Mouse (Mus musculus) hindbrain, postnatal 0 days (tissue): ENCODE results near the gene D1Ertd622e. TPM values are rescaled to one million over a fixed set of nuclear protein-coding genes. Genes with fewer than 3 reads are reported as not detected.

Experiments
- ATAC-seq: fragments of 200-750 bp; cut with Nextera tagmentation; 2 replicates; pipeline ENCODE4 v1.8.0; 2017; ENCODE audit warnings: mild to moderate bottlenecking, moderate TSS enrichment, moderate library complexity
- DNase-seq: peaks from one replicate; pipeline ENCODE4 v3.0.0-alpha.2; 2015; ENCODE audit warnings: low spot score
- H3K27ac ChIP-seq: fragments of 300-500 bp; sonication (generic); 2 replicates; pipeline ENCODE4 v1.5.1; 2014; ENCODE audit warnings: mild to moderate bottlenecking
- H3K27me3 ChIP-seq: fragments of 300-500 bp; sonication (generic); 2 replicates; pipeline ENCODE4 v1.6.1; 2014; ENCODE audit warnings: low read length, mixed read lengths; ENCODE audit not compliant: insufficient read depth
- H3K36me3 ChIP-seq: fragments of 300-500 bp; sonication (generic); 2 replicates; pipeline ENCODE4 v1.6.1; 2014; ENCODE audit warnings: low read length, mixed read lengths; ENCODE audit not compliant: insufficient read depth
- H3K4me1 ChIP-seq: fragments of 300-500 bp; sonication (generic); 2 replicates; pipeline ENCODE4 v1.6.1; 2014; ENCODE audit warnings: antibody characterized with exemption, low read length, mixed read lengths; ENCODE audit not compliant: insufficient read depth
- H3K4me2 ChIP-seq: fragments of 300-500 bp; sonication (generic); 2 replicates; pipeline ENCODE4 v1.6.1; 2014; ENCODE audit warnings: low read depth, mild to moderate bottlenecking, low read length, moderate library complexity, mixed read lengths
- H3K4me3 ChIP-seq: fragments of 300-500 bp; sonication (generic); 2 replicates; pipeline ENCODE4 v1.5.1; 2014; ENCODE audit warnings: low read length
- H3K9ac ChIP-seq: fragments of 300-500 bp; sonication (generic); replicated peaks from 2 replicates; pipeline ENCODE4 v1.6.1; 2014; ENCODE audit warnings: mild to moderate bottlenecking, low read length, moderate library complexity, mixed read lengths
- H3K9me3 ChIP-seq: fragments of 300-500 bp; sonication (generic); 2 replicates; pipeline ENCODE4 v1.6.1; 2016; ENCODE audit warnings: low read length, mixed read lengths
- CTCF ChIP-seq: IDR thresholded peaks from 2 replicates; pipeline ENCODE4 v1.5.1; 2016; ENCODE audit warnings: antibody characterized with exemption, control low read depth, low read depth
- WGBS: fragments of 180-500 bp; shearing (Covaris S2); extraction: QIAGEN DNeasy Blood & Tissue Kit; methylation state at CpG from one replicate; pipeline ENCODE4 v1.1.7; 2014; 5-methylcytosine and 5-hydroxymethylcytosine counted together
- polyA plus RNA-seq: library from polyadenylated mRNA; unstranded; fragments of >200 nt; fragmentation: Nextera tagmentation; extraction: Ambion mirVana; gene quantifications from 2 replicates; pipeline ENCODE4 v1.2.1, GENCODE M21; 2015
- total RNA-seq: library from RNA; depleted of rRNA; stranded (reverse); fragments of >200 nt; gene quantifications from 2 replicates; pipeline ENCODE4 v1.2.3, GENCODE M21; 2014

Gene D1Ertd622e
- total and polyA plus RNA-seq, 2 experiments from 2014 or later = 57.0 to 58.3 TPM

DNA sequence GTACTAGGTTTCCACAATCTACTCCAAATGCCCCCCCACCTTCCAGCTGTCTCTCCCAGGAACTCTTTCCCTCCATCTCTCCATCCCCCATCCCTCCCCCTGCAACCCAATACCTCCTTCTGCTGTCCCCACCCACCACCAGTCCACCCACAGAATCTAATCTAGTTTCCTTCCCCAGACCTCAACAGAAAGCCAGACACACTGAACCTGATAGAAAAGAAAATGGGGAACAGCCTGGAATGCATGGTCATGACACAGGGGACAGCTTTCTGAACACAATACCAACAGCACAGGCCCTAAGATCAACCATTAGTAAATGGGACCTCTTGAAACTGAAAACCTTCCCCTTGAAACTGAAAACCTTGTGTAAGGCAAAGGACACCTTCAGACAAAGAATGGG, 32.0 kb upstream of the D1Ertd622e start:
- Histone ChIP-seq H3K4me2 (no peak overlapping the region), H3K9me3 (no peaks in the 10 kb centered on the region), H3K27ac (no peak overlapping the region), H3K9ac (no peak overlapping the region), H3K4me3 (no peak overlapping the region), H3K4me1 (no peaks in the 10 kb centered on the region), H3K36me3 (no peaks in the 10 kb centered on the region), H3K27me3 (no peaks in the 10 kb centered on the region; the same call in 1 of the 2 replicates)
- ATAC-seq = no peak
- no peak for DNase-seq
- no peak for TF ChIP-seq CTCF

DNA sequence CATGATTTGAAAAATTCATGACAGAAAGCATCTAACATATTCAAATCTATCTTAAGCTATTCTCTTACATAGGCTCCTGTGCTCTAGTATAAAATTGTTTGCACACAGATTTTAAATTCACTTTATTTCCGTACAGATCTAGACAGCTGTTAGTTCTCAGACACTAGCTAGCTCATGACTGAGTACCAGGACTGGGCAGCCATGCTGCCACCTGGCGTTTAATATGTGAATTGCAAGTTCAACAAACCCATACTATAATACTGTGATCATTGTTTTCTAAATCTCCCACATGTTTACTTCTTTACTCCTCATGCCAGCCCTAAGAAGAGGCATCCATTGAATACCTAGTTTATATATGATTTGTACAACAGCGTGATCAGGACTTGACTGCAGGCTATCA, 26.9 kb upstream of the D1Ertd622e start:
- no peaks in the 10 kb centered on the region for H3K36me3 ChIP-seq
- ATAC-seq = 0 out of 2 replicates have a peak, but pooled peaks have one; percentile 73
- H3K9ac ChIP-seq = no peak overlapping the region
- 12% methylated on average over 3 of the region's 3 CpGs for WGBS
- H3K4me1 ChIP-seq = no peaks in the 10 kb centered on the region
- no peak overlapping the region for H3K4me3 ChIP-seq
- peak; percentile 64 for DNase-seq
- no peaks in the 10 kb centered on the region for H3K27me3 ChIP-seq
- H3K9me3 ChIP-seq = no peaks in the 10 kb centered on the region
- TF ChIP-seq CTCF = peak; percentile 67
- H3K27ac ChIP-seq = no peak overlapping the region
- no peak overlapping the region for H3K4me2 ChIP-seq

DNA sequence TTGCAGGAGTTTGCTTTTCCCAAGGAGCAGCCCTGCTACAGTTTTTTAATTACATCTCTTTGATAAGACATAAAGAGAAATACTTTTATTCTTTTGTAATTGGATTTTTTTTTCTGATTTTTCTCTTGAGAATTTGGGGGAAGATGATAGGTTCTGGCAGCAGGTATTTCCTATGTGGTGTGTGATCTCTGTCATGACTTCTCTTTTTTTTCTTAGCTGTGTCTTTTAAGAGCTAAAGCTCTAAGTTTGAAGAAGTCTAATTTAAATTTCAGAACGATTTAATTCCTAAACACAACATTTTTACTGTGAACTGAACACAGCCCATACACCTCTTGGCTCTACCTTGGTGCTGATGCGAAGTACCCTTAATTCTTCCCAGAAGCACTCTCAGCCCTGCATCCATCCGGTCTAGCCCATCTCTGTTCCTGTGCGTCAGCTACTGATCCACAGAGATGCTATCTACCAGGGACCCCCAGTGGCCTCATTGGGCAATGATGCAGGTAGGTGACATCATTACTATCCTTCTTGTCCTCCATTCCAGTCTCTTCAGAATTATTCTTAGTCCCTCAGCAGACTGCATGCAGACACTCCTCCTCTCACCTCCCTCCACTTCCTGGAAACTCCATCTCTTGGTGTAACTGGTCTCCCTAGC, 14.8 kb upstream of the D1Ertd622e start:
- no peak overlapping the region for H3K4me2 ChIP-seq
- H3K4me1 ChIP-seq = no peaks in the 10 kb centered on the region
- H3K36me3 ChIP-seq = no peaks in the 10 kb centered on the region
- H3K4me3 ChIP-seq = no peak overlapping the region
- DNase-seq (no peak), ATAC-seq (no peak)
- H3K9me3 ChIP-seq = no peaks in the 10 kb centered on the region
- TF ChIP-seq CTCF = no peak
- H3K27ac ChIP-seq = no peak overlapping the region
- H3K9ac ChIP-seq = no peak overlapping the region
- WGBS = 85% methylated on average over 4 of the region's 4 CpGs
- no peaks in the 10 kb centered on the region for H3K27me3 ChIP-seq

DNA sequence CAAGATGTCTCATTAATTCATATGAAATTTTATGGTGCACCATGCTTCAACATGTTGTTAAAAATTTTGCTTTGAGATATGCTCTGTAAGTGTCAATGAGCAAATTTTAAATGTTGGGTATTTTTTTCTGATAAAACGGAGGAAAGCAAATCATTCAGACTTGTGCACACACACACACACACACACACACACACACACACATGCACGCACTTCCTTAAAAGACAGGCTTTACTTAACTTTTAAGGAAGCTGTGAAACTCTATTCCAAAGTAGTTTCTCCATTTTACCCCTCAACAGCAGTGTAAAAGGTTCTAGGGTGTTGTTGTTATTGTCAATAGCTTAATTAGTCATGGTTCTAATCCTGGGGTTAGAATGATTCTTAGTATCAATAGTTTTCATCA, 14.2 kb upstream of the D1Ertd622e start:
- WGBS = 54% methylated on average over 2 of the region's 2 CpGs
- DNase-seq = no peak
- Histone ChIP-seq H3K9me3 (no peaks in the 10 kb centered on the region), H3K27ac (no peak overlapping the region), H3K36me3 (no peaks in the 10 kb centered on the region), H3K9ac (no peak overlapping the region), H3K4me1 (no peaks in the 10 kb centered on the region), H3K27me3 (no peaks in the 10 kb centered on the region), H3K4me2 (no peak overlapping the region), H3K4me3 (no peak overlapping the region)
- ATAC-seq = no peak
- no peak for TF ChIP-seq CTCF

DNA sequence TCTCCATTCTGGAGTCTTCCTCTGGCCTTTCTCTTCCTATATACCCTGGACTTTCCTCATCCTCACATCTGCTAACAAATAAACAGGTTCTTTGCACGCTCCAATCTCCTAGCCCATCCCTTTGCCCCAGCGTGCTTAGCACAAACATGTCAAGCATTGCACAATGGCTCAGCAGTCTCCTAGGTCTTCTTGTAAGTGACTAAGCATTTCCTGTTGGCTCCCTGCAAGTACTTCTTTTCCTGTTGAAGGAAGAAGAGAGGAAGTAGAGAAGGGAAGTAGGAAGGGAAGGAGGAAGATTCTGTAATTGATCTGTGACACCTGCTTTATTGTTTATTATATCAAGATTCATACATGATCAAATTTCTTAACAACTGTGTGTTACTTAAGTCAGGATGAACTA, 11.0 kb upstream of the D1Ertd622e start:
- no peak overlapping the region for H3K4me3 ChIP-seq
- H3K36me3 ChIP-seq = no peaks in the 10 kb centered on the region
- no peak overlapping the region for H3K27ac ChIP-seq
- ATAC-seq (no peak), DNase-seq (no peak)
- 71% methylated on average over 2 of the region's 2 CpGs for WGBS
- no peak for TF ChIP-seq CTCF
- H3K4me1 ChIP-seq = no peaks in the 10 kb centered on the region
- H3K4me2 ChIP-seq = no peak overlapping the region
- no peaks in the 10 kb centered on the region for H3K27me3 ChIP-seq
- H3K9me3 ChIP-seq = no peaks in the 10 kb centered on the region
- H3K9ac ChIP-seq = no peak overlapping the region

DNA sequence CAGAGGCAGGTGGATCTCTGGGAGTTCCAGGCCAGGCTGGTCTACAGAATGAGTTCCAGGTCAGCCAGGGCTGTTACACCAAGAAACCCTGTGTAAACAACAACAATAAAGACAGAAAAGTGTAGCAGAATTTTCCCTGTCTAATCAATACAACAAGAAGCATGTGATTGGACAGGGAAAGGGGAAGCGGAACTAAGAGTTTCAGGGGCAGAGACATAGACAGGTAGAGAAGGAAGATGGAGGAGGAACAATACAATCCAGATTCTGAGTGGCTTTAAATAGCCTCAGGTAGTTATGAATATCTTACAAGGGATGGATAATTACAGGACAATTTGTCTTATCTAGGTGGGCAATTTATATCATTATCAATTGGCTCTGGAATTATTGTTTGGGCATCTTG, 5.4 kb upstream of the D1Ertd622e start:
- H3K36me3 ChIP-seq = no peaks in the 10 kb centered on the region
- no peaks in the 10 kb centered on the region for H3K27me3 ChIP-seq
- no peak overlapping the region for H3K27ac ChIP-seq
- no peak overlapping the region for H3K4me3 ChIP-seq
- H3K4me2 ChIP-seq = no peak overlapping the region
- 100% methylated on average over 1 of the region's 1 CpGs for WGBS
- DNase-seq = no peak
- no peaks in the 10 kb centered on the region for H3K9me3 ChIP-seq
- no peak for ATAC-seq
- no peak for TF ChIP-seq CTCF
- H3K9ac ChIP-seq = no peak overlapping the region
- H3K4me1 ChIP-seq = no peaks in the 10 kb centered on the region

DNA sequence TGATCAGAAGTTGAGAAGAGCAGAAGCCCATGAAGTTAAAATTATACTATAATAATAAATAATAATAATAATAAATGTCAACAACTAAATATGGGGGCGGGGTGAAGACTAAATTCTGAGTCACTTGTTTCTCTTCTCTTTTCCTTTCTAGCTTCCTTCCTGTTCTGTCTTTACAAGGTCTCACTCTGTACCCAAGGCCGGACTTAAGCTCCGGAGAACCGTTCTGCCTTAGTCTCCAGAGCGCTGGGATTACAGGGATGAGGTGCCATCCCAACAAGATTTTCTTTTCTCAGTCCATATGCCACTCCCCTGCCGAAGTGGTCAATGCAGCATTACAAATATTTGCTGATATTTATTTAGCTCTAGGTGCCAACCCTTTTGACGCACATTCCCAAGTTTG, 450 bp upstream of the D1Ertd622e start:
- DNase-seq (no peak), ATAC-seq (no peak)
- peak overlapping the region; percentile 97 for H3K4me3 ChIP-seq
- H3K36me3 ChIP-seq = no peaks in the 10 kb centered on the region
- peak overlapping the region; percentile 99 for H3K27ac ChIP-seq
- TF ChIP-seq CTCF = no peak
- no peaks in the 10 kb centered on the region for H3K27me3 ChIP-seq
- 14% methylated on average over 7 of the region's 7 CpGs for WGBS
- peak overlapping the region; percentile 55 for H3K4me2 ChIP-seq
- H3K9ac ChIP-seq = peak overlapping the region; percentile 96
- H3K4me1 ChIP-seq = peaks cover 15% of the 10 kb centered on the region
- no peaks in the 10 kb centered on the region for H3K9me3 ChIP-seq
